13 mouse cellular contexts compared by ENCODE assay signal in genomic region chr2:19148812-19149211, GRCm38 (mm10). TPM values are rescaled to one million over a fixed set of nuclear protein-coding genes. Genes with fewer than 3 reads are reported as not detected.
A peak's percentile ranks its signal among the peaks of the same experiment; 100 is the strongest.
DNase-seq lines count a peak whose midpoint lies in the region; ATAC-seq lines count a peak whose summit lies in the region.
"Had no signal": no experiment of that assay in that cellular context is flagged by ENCODE, and none has a peak within 500 bp of the region (broad histone marks: within the 10 kb centered on the region; RNA-seq: fewer than 3 reads in every experiment).

No protein-coding gene starts in this region.

- peak; percentile 30 to 75 for DNase-seq in adrenal gland, adult (ENCODE audit: inconsistent age in 2 of 2, low spot score in 1 of 2)
- DNase-seq in adrenal gland, postnatal 4 days (ENCODE audit: low spot score in 2 of 2): no peak
- DNase-seq in retina, postnatal 1 day: peak; percentile 31
- no peak for DNase-seq in retina, embryonic 14.5 days (ENCODE audit: low spot score)
- peak; percentile 22 for DNase-seq in lung, postnatal 14 days
- DNase-seq: gastrocnemius, postnatal 36 days; layer of hippocampus, postnatal 36 days had no signal

- no peak overlapping the region for H3K27ac ChIP-seq in hindbrain, embryonic 13.5 days
- H3K27ac ChIP-seq in hindbrain, embryonic 16.5 days (ENCODE audit: low read depth, low read length): no peak overlapping the region
- no peak overlapping the region for H3K27ac ChIP-seq in intestine, embryonic 16.5 days (ENCODE audit: low read length)
- H3K27ac ChIP-seq: limb, embryonic 13.5 days had no signal

- H3K9ac ChIP-seq in hindbrain, embryonic 13.5 days: no peak overlapping the region
- H3K9ac ChIP-seq in hindbrain, embryonic 16.5 days (ENCODE audit: low read depth, low read length): no peak overlapping the region
- no peak overlapping the region for H3K9ac ChIP-seq in intestine, embryonic 16.5 days (ENCODE audit: low read depth, low read length)
- H3K9ac ChIP-seq: limb, embryonic 13.5 days had no signal

- 0 out of 2 replicates have a peak, but pooled peaks cover 10% of the 10 kb centered on the region for H3K4me1 ChIP-seq in hindbrain, embryonic 13.5 days (replicated peaks)
- H3K4me1 ChIP-seq in hindbrain, embryonic 16.5 days (ENCODE audit: control insufficient read depth, insufficient read depth, low read depth, low read length): no peaks in the 10 kb centered on the region
- no peaks in the 10 kb centered on the region for H3K4me1 ChIP-seq in intestine, embryonic 16.5 days (ENCODE audit: control insufficient read depth, insufficient read depth, low read length)
- H3K4me1 ChIP-seq: limb, embryonic 13.5 days had no signal

- WGBS in hindbrain, embryonic 13.5 days: 55% methylated on average over 5 of the region's 5 CpGs
- WGBS in hindbrain, embryonic 16.5 days: 39% methylated on average over 5 of the region's 5 CpGs
- WGBS in intestine, embryonic 16.5 days: 64% methylated on average over 5 of the region's 5 CpGs

- H3K27me3 ChIP-seq in hindbrain, embryonic 13.5 days: no peaks in the 10 kb centered on the region
- H3K27me3 ChIP-seq in hindbrain, embryonic 16.5 days (replicated peaks; ENCODE audit: control insufficient read depth, insufficient read depth, low read length): no peaks in the 10 kb centered on the region
- H3K27me3 ChIP-seq in intestine, embryonic 16.5 days (replicated peaks; ENCODE audit: control insufficient read depth, insufficient read depth, low read length): no peaks in the 10 kb centered on the region
- H3K27me3 ChIP-seq: limb, embryonic 13.5 days had no signal

- no peaks in the 10 kb centered on the region for H3K36me3 ChIP-seq in hindbrain, embryonic 13.5 days
- H3K36me3 ChIP-seq in hindbrain, embryonic 16.5 days (ENCODE audit: control insufficient read depth, insufficient read depth, low read length): no peaks in the 10 kb centered on the region
- H3K36me3 ChIP-seq in intestine, embryonic 16.5 days (ENCODE audit: control insufficient read depth, insufficient read depth, low read length): no peaks in the 10 kb centered on the region
- H3K36me3 ChIP-seq: limb, embryonic 13.5 days had no signal

- peak; percentile 57; the same call in 1 of the 2 replicates for ATAC-seq in hindbrain, embryonic 13.5 days (ENCODE audit: low FRiP score)
- no peak; the same call in 1 of the 2 replicates for ATAC-seq in hindbrain, embryonic 16.5 days
- no peak for ATAC-seq in intestine, embryonic 16.5 days
- ATAC-seq: inflammation-experienced regulatory T-cells, adult 6 months had no signal

- no peak overlapping the region for H3K4me3 ChIP-seq in hindbrain, embryonic 13.5 days
- H3K4me3 ChIP-seq in hindbrain, embryonic 16.5 days (ENCODE audit: low read length): no peak overlapping the region
- H3K4me3 ChIP-seq in intestine, embryonic 16.5 days (ENCODE audit: low read length): no peak overlapping the region
- H3K4me3 ChIP-seq: erythroblast, embryonic 14.5 days; limb, embryonic 13.5 days had no signal

- no peak overlapping the region for H3K4me2 ChIP-seq in hindbrain, embryonic 13.5 days
- H3K4me2 ChIP-seq in hindbrain, embryonic 16.5 days (ENCODE audit: low read length): no peak overlapping the region
- H3K4me2 ChIP-seq in intestine, embryonic 16.5 days (ENCODE audit: low read depth, low read length): no peak overlapping the region
- H3K4me2 ChIP-seq: limb, embryonic 13.5 days had no signal

- H3K9me3 ChIP-seq in hindbrain, embryonic 13.5 days: no peaks in the 10 kb centered on the region
- H3K9me3 ChIP-seq in hindbrain, embryonic 16.5 days (ENCODE audit: control insufficient read depth, low read length): no peaks in the 10 kb centered on the region
- H3K9me3 ChIP-seq in intestine, embryonic 16.5 days (ENCODE audit: control insufficient read depth, low read length): no peaks in the 10 kb centered on the region
- H3K9me3 ChIP-seq: limb, embryonic 13.5 days had no signal

RNA-seq across cellular contexts. Expression of gene Armc3, which starts 50.3 kb away (rescaled TPM):
- total RNA-seq in adrenal gland, postnatal 4 days (2021): under 1 TPM; 0.14 to 0.22 TPM
- polyA plus RNA-seq in hindbrain, embryonic 13.5 days (2015; fragmentation: Nextera tagmentation; extraction: Ambion mirVana): 1.2 and 2.0 TPM in 2 replicates
- polyA plus RNA-seq in hindbrain, embryonic 16.5 days (2015; fragmentation: Nextera tagmentation; extraction: Ambion mirVana): 1.6 and 1.9 TPM in 2 replicates
- polyA plus RNA-seq in intestine, embryonic 16.5 days (2015; fragmentation: Nextera tagmentation; extraction: Ambion mirVana): 0.11 TPM in 1 of 2 replicates, not detected in the other
- total RNA-seq: gastrocnemius, postnatal 36 days had no signal
- polyA plus RNA-seq: erythroblast, embryonic 14.5 days had no signal

Comparison
In these comparisons a context has a peak if more than half of its experiments do, and no peak if none do; other contexts are left out.
1. DNase-seq: peak in adrenal gland, adult (2 of 2), retina, postnatal 1 day (single experiment) and lung, postnatal 14 days (single experiment); none in adrenal gland, postnatal 4 days (0 of 2) and retina, embryonic 14.5 days (single experiment).